Mouse (Mus musculus): ENCODE results near the gene Utp11.

DNA sequence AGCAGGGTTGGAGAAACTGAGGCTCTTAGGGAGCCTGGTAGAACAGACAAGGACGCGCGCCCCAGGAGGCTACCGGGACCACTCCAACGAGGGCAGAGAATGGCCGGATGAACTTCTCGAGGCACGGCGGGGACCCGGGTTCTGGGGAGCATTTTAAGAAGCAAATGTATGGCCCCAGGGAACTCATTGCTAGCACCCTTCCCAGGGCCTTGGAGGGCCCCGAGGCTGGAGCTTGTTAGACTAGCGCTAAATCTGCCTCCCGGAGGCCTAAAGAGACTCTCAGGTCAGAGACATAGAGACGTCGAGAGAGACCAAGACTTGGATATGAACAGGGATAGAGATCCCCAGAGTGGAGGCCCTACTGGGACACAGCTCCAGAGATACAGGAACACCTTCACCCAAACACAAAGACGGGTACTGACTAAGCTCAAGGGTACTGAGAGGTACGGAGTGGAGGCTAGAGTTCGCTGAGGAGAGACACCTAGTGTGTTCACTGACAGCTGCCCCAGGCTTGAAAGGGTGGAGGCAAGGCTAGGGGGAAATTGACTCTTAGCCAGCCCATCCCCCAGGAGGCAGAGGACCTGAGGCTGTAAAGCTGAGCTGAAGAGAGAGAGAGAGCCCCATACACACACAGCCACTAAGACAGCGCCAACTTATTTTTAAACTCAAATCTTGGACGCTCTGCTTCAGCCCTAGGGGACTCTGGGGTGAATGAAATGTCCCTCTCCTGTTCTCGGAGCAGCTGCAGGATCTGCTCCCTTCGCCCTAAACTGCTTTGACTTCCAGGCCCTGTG, 7.8 kb upstream of the Utp11 start:
- TF ChIP-seq EP300 (IDR thresholded peaks at IDR 0.05; ENCODE audit: low read depth) (no peak), CTCF (IDR thresholded peaks at IDR 0.05; ENCODE audit: low read depth) (no peak)
